Mouse (Mus musculus): ENCODE results near the gene Coch.
"Not testable (repeated sequence)": the region's sequence is repeated elsewhere in the genome, so short reads cannot be mapped to it uniquely, and the experiment has no call there.

The Coch gene

GRCm38 (mm10) chr12:51593229-51594029 lies at the start of gene Coch:
Coch (plus strand) TSS chr12:51593341.
- DNase-seq = no peak

GRCm38 (mm10) chr12:51543402-51543960 lies 49.7 kb upstream of the Coch start:
- DNase-seq = no peak

GRCm38 (mm10) chr12:51555041-51555440 lies 38.1 kb upstream of the Coch start:
- no peak for DNase-seq

DNA sequence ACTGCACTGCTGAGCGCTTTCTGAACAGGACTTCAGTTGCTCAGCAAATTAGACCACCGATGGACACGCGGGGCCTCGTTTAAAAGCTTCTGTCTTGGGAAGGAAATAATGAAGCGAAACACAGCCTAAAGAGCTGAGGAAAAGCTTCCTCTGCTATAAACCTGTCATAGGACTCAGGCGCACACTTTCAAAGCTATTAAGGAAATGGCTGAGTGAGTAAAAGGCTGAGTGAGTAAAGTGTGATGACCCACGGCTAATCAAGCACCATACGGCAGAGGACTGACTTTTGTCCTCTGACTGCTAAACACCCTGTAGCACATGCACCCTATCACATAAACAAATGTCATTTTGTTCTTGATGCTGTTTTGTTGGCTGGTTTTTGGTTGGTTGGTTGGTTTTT lies 31.7 kb upstream of the Coch start:
- no peak for DNase-seq

DNA sequence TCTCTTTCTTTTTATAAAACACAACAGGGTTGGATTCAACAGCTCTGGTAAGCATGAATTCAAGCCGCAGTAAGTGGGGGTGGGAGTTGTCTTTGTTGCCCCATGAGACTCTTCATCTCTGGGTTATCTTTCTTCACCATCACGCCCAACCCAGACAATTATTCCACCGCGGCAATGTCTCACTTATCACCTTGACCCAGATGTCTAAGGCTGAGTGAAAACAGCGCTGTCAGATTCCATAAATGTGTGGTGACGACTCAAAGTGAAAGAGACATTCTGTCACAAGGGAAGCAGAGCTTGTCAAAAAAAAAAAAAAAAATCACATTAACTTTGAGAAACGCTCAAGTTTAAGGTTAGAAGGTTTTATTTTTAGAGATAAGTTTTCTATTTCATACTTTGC lies 25.9 kb upstream of the Coch start:
- DNase-seq = no peak

GRCm38 (mm10) chr12:51569472-51569871 lies 23.7 kb upstream of the Coch start:
- DNase-seq = no peak

DNA sequence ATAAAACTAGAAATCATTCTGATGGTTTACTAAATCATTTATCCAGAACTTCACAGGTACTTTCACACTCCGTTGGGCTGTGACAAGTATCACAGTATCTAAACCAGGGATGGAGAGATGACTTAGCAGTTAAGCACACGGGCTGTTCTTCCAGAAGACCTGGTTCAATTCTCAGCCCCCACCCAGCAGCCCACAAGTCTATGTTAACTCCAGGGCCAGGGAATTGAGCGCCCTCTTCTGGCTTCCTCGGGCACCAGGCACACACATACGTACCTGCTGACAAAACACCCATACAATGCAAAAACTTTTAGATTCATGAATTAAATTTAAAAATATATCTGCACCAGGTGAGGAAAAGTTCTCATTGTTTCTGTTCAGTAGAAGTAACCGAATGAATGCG lies 23.2 kb upstream of the Coch start:
- DNase-seq = no peak

- no peak for DNase-seq
These were observed 20.5 kb upstream of the Coch start for GRCm38 (mm10) chr12:51572651-51573050.

DNA sequence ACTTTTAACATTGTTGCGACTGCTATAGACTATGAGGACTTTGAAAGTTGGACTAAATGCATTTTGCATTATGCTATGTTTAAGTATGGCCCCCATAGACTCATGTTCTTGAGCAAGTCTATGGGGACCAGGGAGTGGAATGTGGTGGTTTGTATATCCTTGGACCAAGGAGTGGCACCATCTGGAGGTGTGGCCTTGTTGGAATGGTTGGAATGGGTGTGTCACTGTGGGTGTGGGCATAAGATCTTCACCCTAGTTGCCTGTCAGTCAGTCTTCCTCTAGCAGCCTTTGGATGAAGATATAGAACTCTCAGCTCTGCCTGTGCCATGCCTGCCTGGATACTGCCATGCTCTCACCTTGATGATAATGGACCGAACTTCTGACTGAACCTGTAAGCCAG lies 15.3 kb upstream of the Coch start:
- DNase-seq = not testable (repeated sequence)

GRCm38 (mm10) chr12:51589263-51589662 lies 3.9 kb upstream of the Coch start:
- no peak for DNase-seq

DNA sequence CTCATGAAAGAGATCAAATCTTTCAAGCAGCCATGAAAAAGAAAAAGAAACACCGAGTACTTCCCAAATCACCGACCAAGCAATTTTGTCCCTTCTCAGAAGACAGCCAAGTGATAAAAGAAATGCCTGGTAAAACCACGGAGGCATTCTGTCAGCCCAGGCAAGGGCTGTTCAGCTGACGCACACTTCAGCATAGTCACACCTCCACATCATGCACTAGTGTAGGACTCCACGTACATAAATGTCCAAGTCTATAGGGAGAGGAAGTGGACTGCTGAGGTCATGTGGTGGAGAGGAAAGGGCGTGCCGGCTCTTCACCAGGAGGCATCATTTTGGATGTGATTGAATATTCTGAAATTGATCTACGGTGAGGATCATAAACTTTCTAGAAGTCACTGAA lies 1.2 kb upstream of the Coch start:
- no peak for DNase-seq

DNA sequence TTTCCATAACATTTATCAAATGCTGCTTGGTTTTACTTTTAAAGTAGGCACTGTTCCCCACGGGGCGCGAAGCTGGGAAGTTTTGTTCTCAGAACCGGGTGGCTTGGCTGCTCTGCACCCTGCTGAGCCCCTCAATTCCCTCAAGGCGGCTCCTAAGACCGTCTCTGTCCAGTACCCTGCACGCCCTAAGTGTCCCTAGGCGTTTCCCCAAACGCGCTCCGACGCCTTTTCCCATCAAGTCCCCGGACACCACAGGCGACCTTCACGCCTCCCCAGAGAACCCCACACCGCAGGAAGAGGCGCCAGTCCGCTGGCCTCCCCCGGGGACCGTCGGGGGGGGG lies 283 bp upstream of the Coch start:
- no peak for DNase-seq

DNA sequence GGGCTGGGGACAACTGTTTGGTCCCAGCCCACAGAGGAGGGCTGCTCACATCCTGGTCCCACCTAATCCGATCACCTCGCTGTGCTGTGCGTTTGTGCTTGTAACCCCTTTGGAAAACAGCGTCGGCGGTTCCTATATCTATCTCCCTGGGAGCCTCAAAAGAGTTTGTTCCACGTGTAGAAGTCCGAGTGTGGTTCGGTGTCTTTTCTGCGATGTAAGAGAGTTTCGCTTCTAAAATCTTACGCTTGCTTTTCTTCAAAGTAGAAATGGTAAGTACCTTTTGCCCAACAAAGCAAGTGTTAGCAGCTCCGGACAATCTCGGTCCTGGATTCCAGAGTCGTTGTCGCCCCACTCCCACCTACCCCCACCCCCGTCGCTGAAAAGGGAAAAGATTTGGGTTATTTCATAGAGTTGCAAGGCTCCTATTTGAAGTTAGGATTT lies 909 bp downstream of the Coch start:
- DNase-seq = no peak

DNA sequence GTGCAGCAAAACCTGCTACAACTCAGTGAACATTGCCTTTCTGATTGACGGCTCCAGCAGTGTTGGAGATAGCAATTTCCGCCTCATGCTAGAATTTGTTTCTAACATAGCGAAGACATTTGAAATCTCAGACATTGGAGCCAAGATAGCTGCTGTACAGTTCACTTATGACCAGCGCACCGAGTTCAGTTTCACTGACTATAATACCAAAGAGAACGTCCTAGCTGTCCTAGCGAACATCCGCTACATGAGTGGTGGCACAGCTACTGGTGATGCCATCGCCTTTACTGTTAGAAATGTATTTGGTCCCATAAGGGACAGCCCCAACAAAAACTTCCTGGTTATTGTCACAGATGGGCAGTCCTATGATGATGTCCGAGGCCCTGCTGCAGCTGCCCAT lies 10.2 kb downstream of the Coch start:
- no peak for DNase-seq

DNA sequence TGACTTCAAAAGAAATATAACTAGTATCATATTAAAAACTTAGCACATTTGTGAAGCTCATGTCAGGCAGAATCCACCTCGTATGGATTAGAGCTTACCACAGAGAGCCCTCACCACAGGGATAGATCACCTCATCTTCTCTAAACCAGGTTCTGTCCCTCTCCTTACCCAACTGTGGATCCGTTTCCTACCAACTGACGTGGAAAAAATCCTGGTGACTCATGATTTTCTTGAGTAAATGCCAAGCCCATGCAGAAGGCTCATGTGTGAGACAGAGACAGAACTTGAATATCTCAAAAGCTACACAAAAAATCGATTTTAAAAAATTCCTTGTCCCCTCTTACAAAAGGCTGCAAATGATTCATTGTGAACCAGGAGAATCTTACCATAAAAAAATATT lies 13.0 kb downstream of the Coch start:
- DNase-seq = no peak

DNA sequence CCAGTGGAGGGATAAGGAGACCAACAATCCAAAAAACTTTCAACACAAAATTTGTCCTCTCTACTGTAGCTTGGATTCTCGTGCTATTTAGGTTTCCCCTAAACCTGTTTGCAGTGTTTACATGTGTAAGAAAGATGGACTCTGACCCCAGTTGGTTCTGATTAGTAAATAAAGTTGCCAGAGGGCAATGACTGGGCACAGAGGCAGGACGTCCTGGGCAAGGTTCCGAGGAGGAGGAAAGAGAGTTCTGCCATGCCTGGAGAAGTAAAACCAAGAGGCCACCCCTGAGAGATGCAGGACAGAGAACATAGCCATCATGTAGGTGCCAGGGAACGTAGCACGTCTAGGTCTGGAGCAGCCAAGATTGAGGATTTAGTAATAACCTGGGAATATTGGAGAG lies 19.2 kb downstream of the Coch start:
- DNase-seq = no peak

DNA sequence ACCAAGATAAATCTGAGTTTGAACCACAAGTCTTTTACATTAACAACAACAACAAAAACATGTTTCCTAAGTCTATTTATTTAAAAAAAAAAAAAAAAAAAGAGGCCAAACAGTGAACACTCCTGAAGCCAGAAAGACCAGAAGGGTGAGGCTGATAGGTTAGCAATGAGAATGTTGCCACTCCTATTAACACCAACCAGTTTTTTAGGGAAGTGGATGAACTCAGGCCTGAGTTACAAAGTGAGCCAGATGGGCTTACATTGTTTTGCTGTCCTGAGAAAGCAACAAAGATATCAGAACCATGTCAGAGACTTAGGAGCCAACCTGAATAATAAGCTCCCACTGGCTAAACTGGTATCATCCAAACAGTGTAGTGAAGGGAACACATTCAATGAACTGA lies 27.4 kb downstream of the Coch start:
- DNase-seq = no peak

DNA sequence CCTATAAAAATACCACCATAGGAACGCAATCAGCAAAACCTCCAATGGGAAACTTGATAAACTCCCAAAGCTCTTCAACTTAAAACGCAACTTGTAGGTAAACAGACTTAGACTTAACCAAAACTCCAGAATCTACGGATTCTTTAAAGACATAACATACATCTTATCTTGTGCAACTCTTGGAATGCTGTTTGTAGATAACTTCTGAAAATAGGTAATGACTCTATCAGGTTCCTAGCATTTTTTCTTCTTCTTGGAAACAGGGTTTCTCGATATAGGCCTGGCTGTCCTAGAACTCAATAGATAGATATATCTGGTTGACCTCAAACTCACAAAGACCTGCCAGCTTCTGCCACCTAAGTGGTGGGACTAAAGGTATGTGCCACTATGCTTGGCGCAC lies 28.0 kb downstream of the Coch start:
- no peak for DNase-seq

- DNase-seq = no peak
These were observed 29.7 kb downstream of the Coch start for GRCm38 (mm10) chr12:51622670-51623365.

GRCm38 (mm10) chr12:51623366-51623694 lies 30.2 kb downstream of the Coch start:
- DNase-seq = no peak

DNA sequence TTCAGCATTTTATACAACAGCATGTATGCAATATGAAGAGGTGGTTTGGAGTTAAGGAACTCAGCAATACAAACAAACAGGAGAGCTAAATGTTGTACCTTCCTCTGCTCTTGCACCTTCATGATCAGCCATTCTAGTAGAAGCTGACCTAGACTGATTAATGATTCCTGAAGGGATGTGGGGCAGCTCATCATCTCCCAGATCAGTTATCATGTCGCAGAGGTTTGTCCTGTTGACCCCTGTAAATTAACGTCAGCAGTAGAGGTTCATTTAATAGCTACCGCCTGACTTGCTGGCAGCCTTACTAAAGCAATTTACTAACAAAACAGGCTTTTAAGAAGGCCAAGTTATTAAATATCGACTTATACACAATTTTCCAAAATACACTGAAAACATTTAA lies 40.3 kb downstream of the Coch start:
- DNase-seq = no peak

GRCm38 (mm10) chr12:51636260-51636659 lies 43.1 kb downstream of the Coch start:
- no peak for DNase-seq

- no peak for DNase-seq
These were observed 43.7 kb downstream of the Coch start for GRCm38 (mm10) chr12:51636689-51637470.

GRCm38 (mm10) chr12:51641871-51642270 lies 48.7 kb downstream of the Coch start:
- DNase-seq = no peak
